Mouse (Mus musculus) spleen, adult 2 months (tissue): ENCODE measurements around the gene Fam198a. TPM values are rescaled to one million over a fixed set of nuclear protein-coding genes. Genes with fewer than 3 reads are reported as not detected.

Experiments used
- DNase-seq, 2 experiments: peaks; one replicate each; pipeline versions ENCODE4 v3.0.0 to v3.0.0-alpha.2; 2012 to 2021; ENCODE audit warnings: low spot score in 2 of 2, low read depth in 1 of 2
- H3K27ac ChIP-seq: fragments of 200-500 bp; 2 replicates; pipeline ENCODE4 v1.5.1; 2012; ENCODE audit warnings: low read length, inconsistent platforms; ENCODE audit not compliant: insufficient read depth
- H3K27me3 ChIP-seq: fragments of 200-500 bp; 2 replicates; pipeline ENCODE4 v1.6.1; 2012; ENCODE audit warnings: mild to moderate bottlenecking, moderate library complexity, low read length, inconsistent platforms; ENCODE audit not compliant: control insufficient read depth, insufficient read depth
- H3K36me3 ChIP-seq: fragments of 200-500 bp; 2 replicates; pipeline ENCODE4 v1.6.1; 2012; ENCODE audit warnings: mild to moderate bottlenecking, low read length, inconsistent platforms; ENCODE audit not compliant: control insufficient read depth, insufficient read depth
- H3K4me1 ChIP-seq: fragments of 200-500 bp; 2 replicates; pipeline ENCODE4 v1.6.1; 2011; ENCODE audit warnings: inconsistent platforms; ENCODE audit not compliant: control insufficient read depth, insufficient read depth, insufficient read length
- H3K4me3 ChIP-seq: fragments of 200-500 bp; 2 replicates; pipeline ENCODE4 v1.5.1; 2011; ENCODE audit warnings: mild to moderate bottlenecking, inconsistent platforms; ENCODE audit not compliant: insufficient read depth, insufficient read length; ENCODE audit errors: extremely low read depth
- CTCF ChIP-seq: fragments of 200-500 bp; IDR thresholded peaks from 2 replicates; pipeline ENCODE4 v1.5.1; 2011; ENCODE audit warnings: mild to moderate bottlenecking, inconsistent platforms; ENCODE audit not compliant: insufficient read depth, insufficient read length, insufficient replicate concordance; ENCODE audit errors: extremely low read depth
- POLR2A ChIP-seq: fragments of 200-500 bp; IDR thresholded peaks from 2 replicates; pipeline ENCODE4 v1.6.1; 2011; ENCODE audit warnings: low read depth, low read length, inconsistent platforms
- WGBS: fragments of 180-500 bp; shearing (Covaris S2); methylation state at CpG from one replicate; pipeline ENCODE4 v1.1.7; 2018; 5-methylcytosine and 5-hydroxymethylcytosine counted together
- polyA plus RNA-seq: library from polyadenylated mRNA; depleted of rRNA; stranded (reverse); fragments of >200 nt; gene quantifications from 2 replicates; pipeline ENCODE4 v1.2.3, GENCODE M21; 2012

Gene Fam198a
- polyA plus RNA-seq, 1 experiment, result 0.28 TPM

DNA sequence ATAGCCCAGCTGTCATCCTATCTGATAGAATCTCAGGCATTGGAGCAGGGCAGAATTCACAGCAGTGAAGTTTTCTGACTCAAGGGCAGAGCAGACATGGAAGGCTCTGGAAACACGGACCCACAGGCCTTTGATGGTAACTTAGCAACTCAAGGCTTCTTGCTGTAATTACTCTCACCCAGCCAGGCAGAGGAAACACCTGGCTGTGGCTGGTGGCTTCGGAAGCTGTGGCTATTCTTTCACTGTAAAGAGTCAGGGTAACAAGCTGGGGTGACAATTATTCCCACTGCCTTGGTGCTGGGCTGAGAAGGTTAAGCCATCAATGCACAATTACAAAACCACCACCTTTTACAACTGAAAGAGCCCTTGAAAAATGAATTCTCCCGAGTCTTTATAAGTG lies 42.3 kb downstream of the Fam198a start:
- WGBS, result 7% methylated on average over 3 of the region's 3 CpGs
- no peak for DNase-seq
- TF ChIP-seq CTCF (no peak), POLR2A (no peak)
- Histone ChIP-seq H3K27ac (no peak overlapping the region), H3K36me3 (no peaks in the 10 kb centered on the region), H3K4me1 (no peaks in the 10 kb centered on the region; the same call in 1 of the 2 replicates), H3K4me3 (no peak overlapping the region), H3K27me3 (peaks cover 9% of the 10 kb centered on the region)

DNA sequence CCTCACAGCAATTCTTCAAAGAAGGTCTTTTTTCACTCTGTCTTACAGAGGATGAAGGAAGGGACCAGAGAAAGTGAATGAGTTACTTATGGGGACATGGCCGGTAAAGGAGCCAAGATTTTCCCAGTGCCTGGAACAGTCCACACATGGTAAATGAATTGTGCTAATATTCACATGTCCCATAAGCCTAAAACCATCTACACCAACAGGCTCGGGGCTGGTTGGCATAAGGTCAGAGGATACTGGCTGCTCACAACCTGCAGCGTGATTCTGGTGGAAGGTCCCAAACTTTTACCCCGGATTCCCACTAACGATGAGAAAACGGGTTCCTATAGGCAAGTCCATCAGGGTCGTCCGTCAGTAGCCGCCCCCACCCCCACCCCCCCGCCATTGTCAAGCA lies 44.3 kb downstream of the Fam198a start:
- H3K27me3 ChIP-seq, result peaks cover 9% of the 10 kb centered on the region
- no peaks in the 10 kb centered on the region; the same call in 1 of the 2 replicates for H3K4me1 ChIP-seq
- H3K27ac ChIP-seq, result no peak overlapping the region
- H3K4me3 ChIP-seq, result peak overlapping the region; percentile 51; the same call in 1 of the 2 replicates
- 22% methylated on average over 10 of the region's 10 CpGs for WGBS
- no peaks in the 10 kb centered on the region for H3K36me3 ChIP-seq
- TF ChIP-seq POLR2A (no peak), CTCF (no peak)
- no peak for DNase-seq

DNA sequence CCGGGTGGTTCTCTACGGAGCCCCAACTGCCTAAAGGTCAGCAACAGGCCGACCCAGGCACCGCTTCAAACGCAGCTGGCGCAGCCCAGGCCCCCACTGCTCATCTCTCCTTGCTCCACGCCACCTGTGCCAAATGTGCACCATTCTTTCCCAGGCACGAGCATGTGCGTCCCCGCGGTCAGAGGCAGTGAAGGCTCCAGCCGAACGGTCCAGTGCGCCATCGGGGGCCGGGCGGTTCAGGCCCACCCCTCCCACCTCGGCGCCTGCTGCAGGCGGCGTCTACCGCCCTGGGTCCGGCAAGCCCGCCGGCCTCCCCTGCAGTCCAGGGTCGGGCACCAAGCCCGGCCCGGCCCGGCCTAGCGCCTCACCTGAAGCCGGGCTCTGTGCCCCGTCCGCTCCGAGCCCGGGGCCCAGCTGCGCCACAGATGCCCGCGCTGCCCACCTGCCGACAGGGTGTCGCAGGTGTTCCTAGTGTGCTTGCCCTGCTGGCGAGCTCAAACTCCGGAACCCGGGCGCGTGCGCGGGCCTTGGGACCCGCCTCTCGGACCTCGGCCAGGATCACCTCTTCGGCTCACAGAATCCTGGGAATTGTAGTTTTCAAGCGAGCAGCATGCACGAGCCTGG lies 44.8 kb downstream of the Fam198a start:
- no peaks in the 10 kb centered on the region; the same call in 1 of the 2 replicates for H3K4me1 ChIP-seq
- H3K27me3 ChIP-seq, result peaks cover 9% of the 10 kb centered on the region
- H3K4me3 ChIP-seq, result peak overlapping the region; percentile 51; the same call in 1 of the 2 replicates
- DNase-seq, result peak in 1 of 2 experiments; percentile 14
- TF ChIP-seq POLR2A (no peak), CTCF (no peak)
- H3K36me3 ChIP-seq, result no peaks in the 10 kb centered on the region
- 2% methylated on average over 53 of the region's 53 CpGs for WGBS
- H3K27ac ChIP-seq, result no peak overlapping the region

DNA sequence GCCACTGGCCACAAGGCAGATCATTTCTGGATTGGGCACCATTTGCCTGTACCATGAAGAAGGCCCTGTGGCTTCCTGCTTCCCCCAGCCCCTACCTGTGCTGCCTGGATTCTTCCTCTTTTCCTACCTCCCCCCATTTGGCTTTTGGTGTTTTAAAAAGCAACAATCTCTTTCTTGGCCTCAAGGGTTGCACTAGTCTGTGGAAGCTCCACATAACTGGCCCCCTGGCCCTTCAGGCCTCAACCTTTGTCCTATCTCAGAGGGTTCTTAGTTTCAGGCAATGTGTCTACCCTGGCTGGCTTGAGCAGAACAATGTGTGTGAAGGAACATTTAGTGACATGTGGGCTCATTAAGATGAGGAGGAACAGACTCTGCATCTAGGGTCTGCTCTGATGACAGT lies 46.2 kb downstream of the Fam198a start, which contains the start of gene Pomgnt2:
TSS of gene Pomgnt2 (minus strand) at position 101 of the 400 bp plus-strand sequence.
- H3K36me3 ChIP-seq, result no peaks in the 10 kb centered on the region
- TF ChIP-seq CTCF (no peak), POLR2A (no peak)
- H3K4me3 ChIP-seq, result no peak within 1 kb of the TSS
- H3K4me1 ChIP-seq, result no peaks in the 10 kb centered on the region; the same call in 1 of the 2 replicates
- peaks cover 9% of the 10 kb centered on the region for H3K27me3 ChIP-seq
- no peak within 1 kb of the TSS for H3K27ac ChIP-seq
- DNase-seq, result no peak

DNA sequence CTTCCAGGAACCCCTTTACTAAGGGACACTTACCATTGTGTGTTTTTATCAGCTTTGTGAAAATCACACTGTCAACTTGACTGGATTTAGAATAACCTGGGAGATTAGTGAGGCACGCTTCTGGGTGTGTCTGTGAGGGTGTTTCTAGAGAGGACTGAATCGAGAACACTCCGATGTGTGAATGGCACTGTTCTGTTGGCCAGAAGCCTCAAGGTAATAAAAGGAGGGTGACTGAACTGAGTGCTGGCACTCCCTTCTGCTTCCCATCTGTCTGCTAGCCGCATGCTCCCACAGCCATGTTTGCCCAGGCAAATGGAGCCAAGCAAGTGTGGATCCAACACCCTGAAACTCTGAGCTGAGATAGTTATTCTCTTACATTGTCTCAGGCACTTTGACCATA lies 47.2 kb downstream of the Fam198a start:
- no peak for DNase-seq
- no peak overlapping the region for H3K27ac ChIP-seq
- no peaks in the 10 kb centered on the region for H3K36me3 ChIP-seq
- H3K27me3 ChIP-seq, result peaks cover 9% of the 10 kb centered on the region
- TF ChIP-seq POLR2A (no peak), CTCF (no peak)
- whole genome bisulfite sequencing, result 94% methylated on average over 4 of the region's 4 CpGs
- H3K4me1 ChIP-seq, result no peaks in the 10 kb centered on the region; the same call in 1 of the 2 replicates
- no peak overlapping the region for H3K4me3 ChIP-seq

DNA sequence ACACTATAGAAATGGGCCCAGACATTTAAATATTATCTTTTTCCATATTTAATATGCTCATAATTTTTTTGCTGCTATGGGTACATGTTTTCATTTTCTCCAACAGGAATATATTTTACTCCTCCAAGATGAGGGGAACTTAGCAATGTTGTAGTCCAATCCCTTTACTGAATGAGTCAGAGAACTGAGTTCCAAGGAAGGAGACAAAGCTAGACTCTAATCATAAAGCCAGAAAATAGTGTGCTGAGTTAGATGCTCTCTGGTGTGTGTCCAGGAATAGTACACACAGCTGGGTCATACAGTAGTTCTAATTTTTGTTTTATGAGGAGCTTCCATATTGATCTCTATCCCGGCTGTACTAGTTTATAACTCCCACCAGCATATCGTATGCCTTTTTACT lies 55.4 kb downstream of the Fam198a start:
- TF ChIP-seq CTCF (no peak), POLR2A (no peak)
- no peaks in the 10 kb centered on the region for H3K4me1 ChIP-seq
- H3K27ac ChIP-seq, result no peak overlapping the region
- 95% methylated on average over 2 of the region's 2 CpGs for WGBS
- H3K36me3 ChIP-seq, result no peaks in the 10 kb centered on the region
- H3K27me3 ChIP-seq, result no peaks in the 10 kb centered on the region
- DNase-seq, result no peak
- H3K4me3 ChIP-seq, result no peak overlapping the region

DNA sequence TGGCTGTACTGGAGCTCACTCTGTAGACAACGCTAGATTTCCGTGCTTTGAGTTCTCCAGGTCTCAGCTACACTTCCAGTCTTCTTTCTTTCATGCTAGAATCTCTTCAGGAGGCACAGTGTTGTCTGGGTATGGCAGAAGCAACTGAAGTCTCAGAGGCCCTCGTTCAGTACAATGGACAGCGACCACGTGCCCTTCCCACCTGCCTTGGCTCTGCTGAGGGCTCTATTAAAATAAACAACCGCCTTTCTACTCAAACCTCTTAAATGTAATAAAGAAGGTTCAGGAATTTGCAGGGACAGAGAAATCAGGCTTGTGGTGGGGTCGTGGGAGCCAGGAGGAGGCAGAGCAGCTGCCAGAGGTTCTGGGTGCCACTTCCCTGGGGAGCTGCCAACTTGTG lies 55.8 kb downstream of the Fam198a start:
- no peak for TF ChIP-seq CTCF
- no peak for TF ChIP-seq POLR2A
- H3K4me1 ChIP-seq, result no peaks in the 10 kb centered on the region
- no peak for DNase-seq

More for the DNA sequence above, 55.8 kb downstream of the Fam198a start:
- 13% methylated on average over 7 of the region's 7 CpGs for WGBS
- Histone ChIP-seq H3K36me3 (no peaks in the 10 kb centered on the region), H3K27me3 (no peaks in the 10 kb centered on the region), H3K4me3 (no peak overlapping the region), H3K27ac (no peak overlapping the region)
